Mouse (Mus musculus): ENCODE data around the gene Gm21915.

Gene Gm21915

DNA sequence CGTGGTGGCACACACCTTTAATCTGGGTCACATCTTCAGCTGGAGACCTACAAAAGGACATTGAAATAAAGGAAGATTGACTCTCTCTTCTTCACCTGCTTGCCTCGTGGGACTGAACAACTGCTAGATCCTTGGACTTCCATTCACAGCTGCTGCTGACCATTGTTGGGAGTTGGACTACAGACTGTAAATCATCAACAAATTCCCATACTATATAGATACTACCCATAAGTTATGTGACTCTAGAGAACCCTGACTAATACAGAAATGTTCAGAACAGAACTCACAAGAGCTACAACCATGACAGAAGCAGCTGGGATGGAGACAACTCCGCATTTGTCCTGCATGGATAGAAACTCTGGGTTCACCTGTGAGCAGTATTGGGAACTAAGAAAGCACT is at the start of gene Gm21915:
TSS of gene Gm21915 (plus strand) at position 301 of the 400 bp plus-strand sequence.
- no peak for DNase-seq

DNA sequence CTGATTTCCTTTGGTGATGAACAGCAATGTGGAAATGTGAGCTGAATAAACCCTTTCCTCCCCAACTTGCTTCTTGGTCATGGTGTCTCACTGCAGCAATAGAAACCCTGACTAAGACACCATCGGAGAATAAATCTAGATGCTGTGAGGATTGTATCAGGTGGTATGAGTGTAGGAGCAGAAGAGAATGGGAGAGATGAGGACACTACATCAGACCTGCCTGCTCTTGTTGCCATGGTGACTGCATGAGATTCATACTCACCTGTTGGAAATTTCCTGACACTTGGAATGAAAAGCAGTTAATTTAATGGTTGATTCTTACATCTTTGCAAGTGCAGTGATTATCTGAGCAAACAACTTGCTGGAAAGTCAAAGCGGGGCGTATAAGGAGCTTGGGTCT is 48.1 kb upstream of the Gm21915 start:
- DNase-seq: no peak

DNA sequence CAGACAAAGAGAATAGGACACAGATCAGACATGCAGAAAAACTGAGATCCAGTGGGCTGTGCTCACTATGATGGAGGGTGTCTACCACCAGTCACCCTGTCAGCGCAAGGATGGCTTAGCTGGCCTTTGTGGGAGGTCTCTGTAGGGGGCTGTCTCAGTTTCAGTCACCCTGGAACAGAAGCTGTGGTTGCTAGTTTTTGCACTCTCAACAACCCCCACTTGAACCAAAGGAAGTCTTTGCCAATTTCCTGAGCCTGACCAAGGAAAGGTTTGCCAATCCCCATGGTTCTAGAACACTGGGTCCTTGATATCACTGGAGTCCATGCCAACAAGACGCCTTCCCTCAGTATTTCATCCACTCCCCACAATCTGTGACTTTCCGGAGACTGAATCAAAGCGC is 47.6 kb upstream of the Gm21915 start:
- no peak for DNase-seq

DNA sequence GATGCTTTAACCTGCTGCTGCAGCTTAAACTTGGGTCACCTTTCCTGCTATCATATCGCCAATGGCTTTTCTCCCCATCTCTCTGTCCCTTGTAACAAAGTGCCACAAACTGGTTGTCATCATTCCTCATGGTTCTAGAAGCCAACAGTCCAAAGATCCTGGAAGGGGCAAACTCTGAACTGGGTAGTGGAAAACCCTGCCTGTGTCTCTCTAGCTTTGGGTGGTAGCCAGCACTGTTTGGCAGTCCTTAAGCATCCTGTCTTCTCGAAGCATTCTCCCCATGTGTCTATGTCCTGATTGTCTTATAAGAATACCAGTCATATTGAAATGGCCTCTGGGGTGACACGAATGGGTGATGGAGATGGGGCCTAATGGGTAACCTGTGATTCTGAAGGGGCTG is 45.1 kb upstream of the Gm21915 start:
- no peak for DNase-seq

DNA sequence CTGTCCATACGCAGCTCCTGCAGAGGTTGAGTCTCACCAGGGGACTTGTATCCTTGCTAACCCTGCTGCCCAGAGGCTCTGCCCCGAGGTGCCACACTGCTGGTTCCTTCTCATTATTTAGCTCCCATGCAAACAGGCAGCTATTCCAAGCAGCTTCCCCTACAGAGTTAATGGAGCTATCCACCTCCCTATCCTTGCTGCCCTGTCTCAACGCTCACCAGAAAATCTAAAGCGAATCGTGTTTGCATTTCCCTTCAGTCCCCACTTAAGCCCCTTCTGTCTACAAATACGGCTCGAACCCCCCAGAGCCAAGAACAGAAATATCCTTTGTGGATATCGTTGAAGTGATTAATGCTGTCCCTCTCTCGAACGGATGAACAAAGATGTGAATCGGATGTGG is 43.8 kb upstream of the Gm21915 start:
- no peak for DNase-seq

DNA sequence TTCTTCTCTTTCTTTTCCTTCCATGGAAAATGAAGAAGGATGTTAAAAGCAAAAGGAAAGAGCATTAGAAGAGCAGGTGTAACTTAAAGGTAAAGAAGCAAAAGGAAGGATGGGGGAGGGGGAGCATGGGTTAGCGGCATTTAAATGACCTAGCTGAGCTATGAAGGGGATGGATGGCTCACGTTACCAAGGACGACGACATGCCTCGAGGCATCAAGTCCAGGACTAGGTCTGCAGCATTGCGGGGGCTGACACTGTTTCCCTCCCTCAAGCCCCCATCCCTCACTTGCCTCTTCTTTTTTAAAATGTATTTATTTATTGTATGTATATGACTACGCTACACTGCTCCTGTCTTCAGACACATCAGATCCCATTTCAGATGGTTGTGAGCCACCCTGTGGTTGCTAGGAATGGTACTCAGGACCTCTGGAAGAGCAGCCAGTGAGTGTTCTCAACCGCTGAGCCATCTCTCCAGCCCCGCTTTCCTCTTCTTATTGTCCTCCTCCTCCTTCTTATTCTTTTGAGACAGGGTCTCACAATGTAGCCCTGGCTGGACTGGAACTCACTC is 43.2 kb upstream of the Gm21915 start:
- DNase-seq: no peak

DNA sequence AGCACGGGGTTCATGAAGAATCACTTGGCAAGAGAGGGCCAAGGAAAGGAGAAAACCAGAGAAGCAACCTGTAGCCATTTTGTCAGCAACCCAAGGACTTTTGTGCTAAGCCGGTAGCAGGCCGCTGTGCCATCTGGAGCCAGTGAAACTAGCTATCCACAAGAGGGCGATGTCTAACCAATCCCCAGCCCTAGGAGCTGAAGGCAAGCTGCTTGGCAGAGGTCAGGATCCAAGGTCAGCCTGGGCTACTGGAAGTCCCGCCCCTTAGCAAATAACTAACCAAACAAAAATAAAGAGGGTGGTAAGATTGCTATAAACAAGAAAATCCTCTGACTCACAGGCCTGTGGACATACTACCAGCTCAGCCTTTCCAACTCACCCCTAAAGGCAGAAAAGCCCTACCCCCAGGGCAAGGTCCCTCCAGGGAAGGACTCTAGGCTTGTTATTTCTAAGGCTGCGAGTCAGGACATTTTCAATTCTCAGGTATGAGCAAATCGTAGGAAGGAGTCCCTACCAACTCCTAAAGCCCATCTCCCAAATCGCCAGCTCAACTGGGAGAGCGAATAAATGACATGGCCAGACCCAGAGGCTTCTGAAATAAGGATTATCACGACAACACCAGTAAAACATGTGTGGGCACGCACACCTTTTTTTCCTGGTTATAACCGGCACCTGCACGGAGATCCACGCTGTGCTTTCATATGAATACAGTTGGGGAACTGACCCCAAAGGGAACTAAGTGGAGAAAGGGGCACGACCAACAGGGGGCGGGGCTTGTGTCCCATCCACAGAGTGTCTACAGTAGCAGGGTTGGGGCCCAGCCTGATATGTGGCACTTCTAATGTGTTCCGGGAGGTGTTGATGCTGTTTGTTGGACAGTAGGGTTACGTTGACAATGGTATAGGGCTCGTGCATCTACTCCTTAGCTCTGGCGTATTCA is 42.0 kb upstream of the Gm21915 start:
- no peak for DNase-seq

DNA sequence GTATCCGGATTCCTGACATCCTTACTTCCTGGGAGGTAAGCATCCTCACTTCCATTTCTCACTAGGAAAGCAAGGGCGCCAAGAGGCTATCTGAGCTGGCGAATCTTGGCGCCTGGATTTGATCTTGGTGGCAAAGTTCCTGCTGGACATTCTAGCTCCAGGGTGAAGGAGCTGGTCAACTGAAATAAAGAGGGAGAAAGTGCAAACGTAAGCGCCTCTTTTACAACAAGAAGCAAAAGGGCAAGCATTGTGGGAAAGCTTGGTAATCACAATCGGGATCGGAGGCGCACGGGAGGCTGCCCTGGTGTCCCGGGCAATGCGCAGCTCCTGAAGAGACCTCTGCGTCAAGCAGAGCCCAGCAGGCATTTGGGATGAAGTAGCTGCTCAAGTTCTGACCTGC is 41.0 kb upstream of the Gm21915 start:
- no peak for DNase-seq

DNA sequence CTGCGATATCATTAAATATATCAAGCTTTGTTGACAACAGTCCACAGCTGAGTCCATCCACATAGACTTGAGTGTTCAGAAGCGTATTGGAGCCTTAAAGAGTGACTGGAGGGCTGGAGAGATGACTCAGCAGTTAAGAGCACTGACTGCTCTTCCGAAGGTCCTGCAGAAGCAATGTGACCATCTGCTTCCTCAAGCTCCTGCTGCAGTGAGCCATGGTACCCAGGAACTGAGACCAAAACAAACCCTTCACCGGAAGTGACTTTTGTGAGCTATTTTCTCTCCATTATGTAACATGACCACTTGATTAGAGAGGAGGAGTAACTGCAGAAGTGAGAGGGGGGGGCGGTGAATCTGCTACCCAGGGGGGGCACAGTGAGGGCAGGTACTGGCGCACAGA is 39.3 kb upstream of the Gm21915 start:
- DNase-seq: no peak

DNA sequence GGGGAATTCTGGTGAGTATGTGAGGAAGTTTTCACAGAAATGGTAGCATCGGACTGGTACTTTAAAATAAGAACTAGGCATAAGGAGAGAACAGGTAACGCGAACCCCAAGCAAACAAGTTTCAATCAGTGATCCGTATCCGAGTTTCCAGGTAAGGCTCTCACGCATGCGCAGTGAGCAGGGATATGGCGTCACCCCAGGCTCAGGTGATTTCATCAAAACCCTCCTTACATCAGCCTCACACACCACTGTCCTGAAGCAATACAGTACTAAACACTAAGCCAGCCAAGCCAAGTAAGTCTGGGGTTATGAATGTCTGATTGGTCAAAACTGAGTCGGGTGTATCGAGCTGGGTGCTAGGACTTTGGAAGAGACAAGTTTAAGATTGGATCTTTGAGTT is 38.9 kb upstream of the Gm21915 start:
- no peak for DNase-seq

DNA sequence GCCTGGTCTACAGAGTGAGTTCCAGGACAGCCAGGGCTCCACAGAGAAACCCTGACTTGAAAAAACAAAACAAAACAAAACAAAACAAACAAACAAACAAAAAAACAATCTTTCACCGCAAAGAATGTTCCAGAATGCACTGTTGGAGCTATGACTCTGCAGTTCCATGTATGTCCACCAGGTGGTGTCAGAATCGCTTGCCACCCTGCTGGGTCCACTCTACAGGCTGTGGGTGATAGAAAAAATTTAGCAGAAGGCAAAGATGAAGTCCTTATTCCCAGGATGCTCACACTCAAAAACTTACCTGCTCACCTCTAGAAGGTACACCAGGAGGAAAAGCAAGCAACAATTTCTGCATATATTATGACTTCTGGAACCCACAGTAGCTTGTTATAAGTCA is 34.4 kb upstream of the Gm21915 start:
- DNase-seq: no peak

DNA sequence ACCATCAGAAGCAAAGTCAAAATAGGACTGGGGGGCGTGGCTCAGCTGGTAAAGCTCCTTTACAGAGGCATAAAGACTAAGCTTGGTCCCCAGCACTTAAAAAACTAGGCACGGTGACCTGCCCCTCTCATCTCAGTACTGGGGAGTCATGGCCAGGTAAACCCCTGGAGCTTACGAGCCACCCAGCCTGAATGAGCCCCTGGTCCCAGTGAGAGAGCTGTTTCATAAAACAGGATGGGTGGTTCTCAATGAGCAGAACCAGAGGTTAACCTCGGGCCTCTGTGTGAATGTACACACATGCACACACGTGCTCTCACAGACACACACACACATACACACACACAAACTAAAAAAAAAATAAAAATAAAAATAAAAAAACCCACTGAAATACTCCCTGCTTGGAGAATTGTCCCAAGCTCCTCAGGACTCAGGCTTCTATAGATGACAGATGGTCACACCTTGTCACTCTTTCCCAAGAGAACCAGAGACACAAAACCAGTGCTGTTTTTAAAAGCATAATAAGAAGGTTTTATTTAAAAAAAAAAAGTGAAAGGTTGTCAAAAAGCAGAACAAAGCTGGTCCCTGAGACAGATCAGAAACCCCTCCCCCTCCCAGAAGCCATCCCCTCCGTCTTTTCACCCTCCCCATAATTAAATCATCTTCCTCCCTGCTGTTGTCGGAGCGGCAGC is 32.6 kb upstream of the Gm21915 start:
- no peak for DNase-seq

DNA sequence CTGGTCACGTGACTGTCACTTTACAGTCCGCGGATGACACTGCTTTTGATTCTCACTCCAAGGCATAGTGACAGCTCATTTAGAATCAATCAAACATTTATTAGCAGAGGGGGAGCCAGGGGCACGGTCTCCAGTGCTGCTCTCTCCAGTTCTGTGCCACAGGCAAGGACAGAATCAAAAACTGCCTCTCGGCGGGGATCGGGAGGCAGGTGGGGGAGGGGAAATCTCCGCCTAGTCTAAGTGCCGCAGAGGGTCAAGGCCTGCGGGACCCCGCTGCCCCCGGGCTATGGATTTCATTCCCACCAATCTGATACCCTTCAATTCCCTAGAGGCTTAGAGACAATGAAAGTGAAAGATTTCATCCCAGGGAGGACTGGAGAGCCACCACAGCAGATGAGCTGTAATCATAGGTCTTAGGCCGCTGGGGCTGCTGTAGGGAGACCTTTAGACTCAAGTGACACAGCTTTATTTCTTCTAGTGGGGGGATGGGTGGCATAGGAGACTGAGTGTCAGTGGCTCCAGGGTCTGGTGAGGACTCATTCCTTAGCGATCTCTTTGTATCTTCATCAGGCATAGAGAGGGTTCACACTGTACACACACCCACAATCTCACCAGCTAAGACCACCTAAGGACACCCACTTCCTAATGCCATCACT is 31.9 kb upstream of the Gm21915 start:
- no peak for DNase-seq

DNA sequence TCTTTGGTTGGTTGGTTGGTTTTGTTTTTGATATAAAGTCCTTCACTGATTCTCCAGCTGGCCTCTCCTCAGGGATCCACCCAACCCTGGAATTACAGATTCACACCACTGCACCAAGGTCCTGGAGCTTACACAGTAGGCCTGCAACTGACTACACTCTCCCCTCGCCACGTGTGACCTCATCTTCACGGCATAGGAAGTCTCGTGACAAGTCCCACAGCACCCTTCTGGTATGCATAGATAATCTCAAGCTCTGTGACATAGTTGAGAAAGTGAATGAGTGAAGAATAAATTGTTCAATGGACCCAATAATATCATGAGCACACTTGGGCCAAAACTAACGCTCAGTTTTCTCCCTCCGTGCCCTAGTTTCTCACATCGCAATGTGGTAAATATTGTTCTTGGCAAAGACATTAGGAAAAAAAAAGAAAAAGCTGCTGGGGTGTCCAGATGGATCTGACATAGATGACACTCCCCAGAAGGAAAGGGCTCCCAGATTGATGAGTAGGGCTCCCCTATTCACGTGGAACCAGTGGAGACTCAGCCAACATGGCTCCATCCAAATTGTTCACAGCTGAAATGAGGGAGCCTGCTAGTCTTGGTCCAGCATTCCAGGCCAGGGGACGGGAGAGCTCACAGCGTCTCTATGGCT is 30.8 kb upstream of the Gm21915 start:
- DNase-seq: no peak

DNA sequence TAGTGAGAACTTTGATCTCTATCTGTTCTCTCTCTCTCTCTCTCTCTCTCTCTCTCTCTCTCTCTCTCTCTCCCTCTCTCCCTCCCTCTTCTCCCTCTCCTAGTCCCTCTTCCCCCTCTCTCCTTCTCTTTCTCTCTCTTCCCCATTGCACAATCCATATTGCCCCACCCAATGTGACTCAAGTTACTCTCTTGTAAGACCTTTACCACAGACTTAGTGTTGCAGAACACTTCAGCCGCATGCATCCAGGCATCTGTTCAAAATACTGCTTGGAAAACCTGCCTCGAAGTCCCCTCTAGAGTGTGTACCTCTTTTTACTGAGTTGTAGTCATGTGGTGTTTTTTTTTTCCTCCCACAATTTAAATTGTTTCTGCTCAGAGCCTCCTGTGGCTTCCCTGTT is 29.1 kb upstream of the Gm21915 start:
- DNase-seq: no peak

DNA sequence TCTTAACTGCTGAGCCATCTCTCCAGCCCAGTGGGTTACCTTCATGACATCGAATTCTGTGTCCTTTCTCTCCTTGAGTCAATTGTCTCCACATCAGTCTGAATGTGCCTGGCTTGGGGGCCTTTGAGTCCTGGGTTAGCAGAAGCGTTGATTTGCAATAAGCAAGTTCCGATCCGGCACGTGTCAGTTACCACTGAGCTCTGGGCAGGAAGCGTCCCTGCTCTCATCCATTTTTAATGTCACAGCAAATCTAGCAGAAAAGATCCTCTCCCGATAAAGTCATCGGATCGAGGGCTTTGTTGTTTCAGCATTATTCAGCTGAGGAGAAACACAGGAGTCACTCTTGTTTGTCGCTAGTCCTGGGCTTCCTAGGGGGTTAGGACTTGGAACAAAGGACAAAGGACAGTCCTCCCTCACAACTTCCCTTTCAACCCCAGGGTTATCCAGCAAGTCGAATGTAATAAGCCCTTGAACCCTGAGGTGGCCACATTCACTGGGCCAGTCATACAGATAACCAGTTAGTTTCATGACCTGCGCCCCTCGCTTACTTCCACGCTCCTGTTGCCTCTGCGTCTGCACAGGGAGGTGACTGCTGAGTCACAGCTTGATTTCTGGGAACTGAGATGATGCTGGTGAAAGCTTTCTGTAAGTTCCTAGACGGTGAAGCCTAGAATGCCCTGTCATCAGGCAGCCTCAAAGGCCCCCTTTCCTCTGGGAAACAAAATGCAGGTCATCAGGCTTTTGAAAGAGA is 27.8 kb upstream of the Gm21915 start:
- DNase-seq: no peak

DNA sequence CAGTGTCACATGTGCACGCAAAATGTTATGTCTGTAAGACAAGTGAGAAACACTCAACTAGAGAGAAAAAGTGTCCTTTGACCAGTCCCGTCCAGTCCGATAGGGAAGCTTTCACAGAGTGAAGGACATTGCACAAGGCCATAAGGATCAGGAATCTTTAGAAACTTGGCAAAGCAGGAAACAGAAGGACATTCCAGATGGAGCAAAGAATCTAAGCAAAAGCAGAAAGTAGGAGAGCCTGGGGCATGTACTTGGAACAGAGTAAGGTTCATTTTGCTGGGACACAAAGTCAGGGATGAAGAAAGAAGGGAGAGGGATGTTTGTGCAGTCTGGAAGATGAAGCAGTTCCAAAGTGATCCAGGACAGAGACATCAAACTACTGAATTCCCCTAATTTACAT is 21.0 kb upstream of the Gm21915 start:
- no peak for DNase-seq

DNA sequence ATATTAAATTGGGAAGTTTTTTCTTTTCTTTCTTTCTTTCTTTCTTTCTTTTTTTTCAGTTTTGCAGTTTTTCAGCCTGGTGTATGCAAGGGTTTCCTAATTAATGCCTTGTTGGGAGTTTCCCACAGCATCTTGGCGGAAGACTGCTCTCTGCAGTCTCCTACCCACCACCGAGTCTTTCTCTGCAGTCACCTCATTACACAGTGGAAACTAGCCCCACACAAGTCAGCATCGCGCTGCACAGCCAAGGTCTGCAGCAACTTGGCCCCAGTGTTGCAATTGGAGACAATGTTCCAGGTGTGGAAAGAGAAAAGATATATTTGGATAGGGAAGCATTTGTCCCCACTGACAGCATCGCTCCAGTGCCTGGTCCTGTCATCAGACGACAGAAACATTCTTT is 20.4 kb upstream of the Gm21915 start:
- DNase-seq: no peak

DNA sequence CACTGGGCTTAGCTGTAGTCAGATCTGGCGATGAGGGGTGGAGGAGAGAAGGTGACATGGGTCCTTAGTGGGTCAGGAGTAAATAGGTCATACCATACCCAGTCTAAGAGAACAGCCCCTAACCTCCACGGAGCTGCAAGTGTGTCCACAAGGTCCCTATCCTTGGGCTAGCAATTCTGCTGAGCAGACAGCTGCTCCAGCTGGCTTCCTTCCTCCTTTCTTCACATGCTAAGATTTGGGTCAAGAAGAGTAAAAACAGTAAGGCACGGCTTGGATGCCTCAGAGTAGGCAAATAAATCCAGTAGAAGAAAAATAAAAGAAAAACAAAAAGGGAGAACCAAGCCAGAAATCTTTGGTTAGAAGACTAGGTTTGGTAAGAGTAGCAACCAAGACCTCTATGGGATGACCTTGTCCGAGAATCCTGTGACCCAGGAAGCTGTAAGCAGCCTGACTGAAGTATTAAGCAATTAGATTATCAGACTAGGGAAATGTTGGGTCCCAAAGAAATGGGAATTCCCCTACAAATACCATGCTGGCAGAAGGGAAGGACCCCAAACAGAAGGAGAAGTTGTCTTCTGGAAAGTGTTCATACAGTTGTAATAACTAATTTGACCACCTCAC is 19.1 kb upstream of the Gm21915 start:
- no peak for DNase-seq

DNA sequence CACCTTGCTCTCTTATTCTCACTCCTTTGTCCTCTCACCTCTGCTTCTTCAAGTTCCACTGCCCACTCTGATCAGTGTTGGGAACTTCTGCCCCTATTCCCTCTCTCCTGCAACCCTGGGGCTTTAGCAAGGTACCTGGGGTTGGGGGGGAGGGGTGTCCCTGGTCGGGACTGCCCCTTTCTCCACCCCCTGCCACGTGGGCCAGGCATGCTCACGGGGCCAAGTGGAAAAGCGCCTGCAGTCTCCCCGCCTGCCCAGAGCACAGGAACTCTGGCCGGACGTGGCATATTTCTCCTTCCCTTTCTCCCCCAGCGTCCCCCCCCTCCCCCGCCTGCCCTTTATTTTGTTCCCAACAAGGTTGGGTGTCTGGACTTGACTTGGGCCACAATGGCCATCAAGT is 17.7 kb upstream of the Gm21915 start:
- no peak for DNase-seq

DNA sequence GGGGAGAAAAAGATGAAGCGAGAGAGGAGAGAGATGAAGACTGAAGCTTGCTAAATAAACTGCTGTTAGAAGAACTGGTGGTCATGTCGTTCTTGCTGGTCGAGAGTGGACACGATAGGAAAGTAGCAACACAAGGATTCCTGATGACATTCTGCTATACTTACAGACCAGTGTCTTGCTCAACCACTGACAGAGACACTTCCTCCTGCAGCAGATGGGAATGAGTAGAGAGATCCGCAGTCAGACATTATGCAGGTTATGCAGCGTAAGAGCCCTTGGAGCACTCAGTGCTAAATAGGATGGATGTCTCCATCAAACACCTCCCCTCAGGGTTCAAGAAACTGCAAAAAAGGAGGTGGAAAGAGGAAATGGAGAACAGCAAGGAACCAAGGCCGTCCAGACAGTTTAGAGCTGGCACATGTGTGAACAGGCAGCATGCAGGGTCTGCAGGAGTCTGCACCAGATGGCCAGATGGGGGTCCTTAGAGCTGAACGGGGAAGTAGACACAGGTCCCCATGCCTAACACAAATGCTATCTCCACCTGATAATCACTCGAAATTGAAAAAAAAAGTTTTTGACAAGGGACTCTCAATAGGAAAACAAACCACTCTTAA is 4.1 kb upstream of the Gm21915 start:
- DNase-seq: no peak
